Mouse (Mus musculus) megakaryocyte, embryonic 14.5 days (primary cell): ENCODE results near the gene Tmem45b.

ENCODE experiments used
- FLI1 ChIP-seq: IDR thresholded peaks from 2 replicates; pipeline ENCODE4 v1.6.1; 2012; ENCODE audit warnings: low read length, inconsistent platforms, mixed read lengths
- GATA1 ChIP-seq: IDR thresholded peaks from 3 replicates; pipeline ENCODE4 v1.6.1; 2012; ENCODE audit warnings: mixed read lengths, low read length, inconsistent platforms, borderline replicate concordance

DNA sequence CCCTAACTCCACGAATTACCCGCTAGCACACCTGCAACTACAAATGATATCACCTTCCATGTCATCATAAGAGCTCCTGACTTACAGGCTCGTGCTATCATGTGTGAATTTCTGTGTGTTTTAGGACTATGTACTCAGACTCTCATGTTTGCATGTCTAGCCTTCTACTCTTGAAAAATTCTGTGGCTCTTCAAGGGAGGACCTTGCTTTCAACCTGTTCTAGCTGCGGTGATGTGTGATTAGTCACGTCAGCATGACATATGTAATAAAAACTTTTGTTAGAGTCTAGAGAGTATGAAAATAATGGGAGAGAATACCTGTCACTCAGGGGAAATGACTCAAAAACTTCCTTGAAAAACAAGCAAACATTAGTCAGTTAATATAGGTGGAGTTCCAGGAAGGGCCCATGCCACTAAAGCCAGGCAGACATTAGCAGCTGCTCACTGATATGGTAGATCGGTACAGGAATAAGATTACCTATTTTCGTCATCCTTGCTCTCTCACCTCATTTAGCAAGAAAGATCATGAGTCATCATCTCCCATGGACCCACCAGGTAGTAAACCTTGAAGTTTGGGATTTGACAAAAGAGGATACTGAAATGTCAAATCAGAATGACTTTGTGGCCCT, 15.0 kb downstream of the Tmem45b start:
- no peak for TF ChIP-seq FLI1
- no peak for TF ChIP-seq GATA1
